Mouse (Mus musculus): ENCODE data around the gene Aph1a. TPM values are rescaled to one million over a fixed set of nuclear protein-coding genes. Genes with fewer than 3 reads are reported as not detected.

The Aph1a gene
- polyA plus RNA-seq, 2 experiments, result 35.8 to 116 TPM

GRCm38 (mm10) chr3:95945731-95946240, 52.0 kb downstream of the Aph1a start:
- Histone ChIP-seq H3K27me3 (ENCODE audit: control insufficient read depth, insufficient read depth, low read length) (no peaks in the 10 kb centered on the region), H3K27ac (replicated peaks; ENCODE audit: low read depth, low read length) (no peak overlapping the region), H3K9ac (ENCODE audit: low read depth, low read length, severe bottlenecking) (no peak overlapping the region), H3K4me2 (replicated peaks; ENCODE audit: low read depth, low read length, severe bottlenecking) (no peak overlapping the region), H3K4me3 (replicated peaks; ENCODE audit: low read length) (no peak overlapping the region), H3K4me1 (ENCODE audit: control insufficient read depth, insufficient read depth, low read length) (no peaks in the 10 kb centered on the region), H3K36me3 (ENCODE audit: control insufficient read depth, insufficient read depth, low read length) (peaks cover 60% of the 10 kb centered on the region), H3K9me3 (ENCODE audit: control insufficient read depth, low read length) (no peaks in the 10 kb centered on the region)
- 89% methylated on average over 14 of the region's 14 CpGs for WGBS
- ATAC-seq (ENCODE audit: low FRiP score, low read depth) (no peak), DNase-seq (ENCODE audit: low spot score) (no peak)
- TF ChIP-seq POLR2A (IDR thresholded peaks at IDR 0.05; ENCODE audit: borderline replicate concordance, extremely low read depth, insufficient read depth, insufficient read length), result no peak

Other genes with a start within 250 kb of the Aph1a start
- 64.5 and 72.1 TPM in 2 replicates for gene Mcl1, start 235.2 kb upstream of the Aph1a start, polyA plus RNA-seq (2012; rRNA removed)
- gene Mcl1, start 235.2 kb upstream of the Aph1a start, polyA plus RNA-seq (2014; fragmentation: Nextera tagmentation; extraction: Ambion mirVana), result 67.8 and 73.5 TPM in 2 replicates
- 3.3 and 3.6 TPM in 2 replicates for gene Adamtsl4, start 206.1 kb upstream of the Aph1a start, polyA plus RNA-seq (2012; rRNA removed)
- gene Adamtsl4, start 206.1 kb upstream of the Aph1a start, polyA plus RNA-seq (2014; fragmentation: Nextera tagmentation; extraction: Ambion mirVana), result 2.8 and 3.4 TPM in 2 replicates
- gene Ecm1, start 154.4 kb upstream of the Aph1a start, polyA plus RNA-seq (2012; rRNA removed), result 16.2 and 21.9 TPM in 2 replicates
- 11.8 and 12.5 TPM in 2 replicates for gene Ecm1, start 154.4 kb upstream of the Aph1a start, polyA plus RNA-seq (2014; fragmentation: Nextera tagmentation; extraction: Ambion mirVana)
- gene Tars2, start 133.8 kb upstream of the Aph1a start, polyA plus RNA-seq (2012; rRNA removed), result 38.4 and 40.9 TPM in 2 replicates
- 39.6 and 40.3 TPM in 2 replicates for gene Tars2, start 133.8 kb upstream of the Aph1a start, polyA plus RNA-seq (2014; fragmentation: Nextera tagmentation; extraction: Ambion mirVana)
- 22.0 and 23.3 TPM in 2 replicates for gene Rprd2, start 75.1 kb upstream of the Aph1a start, polyA plus RNA-seq (2012; rRNA removed)
- gene Rprd2, start 75.1 kb upstream of the Aph1a start, polyA plus RNA-seq (2014; fragmentation: Nextera tagmentation; extraction: Ambion mirVana), result 19.9 and 24.8 TPM in 2 replicates
- 44.1 and 53.8 TPM in 2 replicates for gene Prpf3, start 38.1 kb upstream of the Aph1a start, polyA plus RNA-seq (2012; rRNA removed)
- 46.1 and 50.9 TPM in 2 replicates for gene Prpf3, start 38.1 kb upstream of the Aph1a start, polyA plus RNA-seq (2014; fragmentation: Nextera tagmentation; extraction: Ambion mirVana)
- 113 and 155 TPM in 2 replicates for gene Mrps21, start 22.4 kb upstream of the Aph1a start, polyA plus RNA-seq (2012; rRNA removed)
- 294 and 303 TPM in 2 replicates for gene Mrps21, start 22.4 kb upstream of the Aph1a start, polyA plus RNA-seq (2014; fragmentation: Nextera tagmentation; extraction: Ambion mirVana)
- gene Ciart, start 11.7 kb upstream of the Aph1a start, polyA plus RNA-seq (2012; rRNA removed), result 8.4 and 10.9 TPM in 2 replicates
- gene Ciart, start 11.7 kb upstream of the Aph1a start, polyA plus RNA-seq (2014; fragmentation: Nextera tagmentation; extraction: Ambion mirVana), result 4.4 and 5.4 TPM in 2 replicates
- gene BC028528, start 2.0 kb upstream of the Aph1a start, polyA plus RNA-seq (2012; rRNA removed), result 16.6 and 20.6 TPM in 2 replicates
- gene BC028528, start 2.0 kb upstream of the Aph1a start, polyA plus RNA-seq (2014; fragmentation: Nextera tagmentation; extraction: Ambion mirVana), result 16.6 and 21.1 TPM in 2 replicates
- 11.3 and 14.9 TPM in 2 replicates for gene Car14, start 10.7 kb downstream of the Aph1a start, polyA plus RNA-seq (2012; rRNA removed)
- 11.5 and 16.4 TPM in 2 replicates for gene Car14, start 10.7 kb downstream of the Aph1a start, polyA plus RNA-seq (2014; fragmentation: Nextera tagmentation; extraction: Ambion mirVana)
- 97.0 and 137 TPM in 2 replicates for gene Anp32e, start 35.3 kb downstream of the Aph1a start, polyA plus RNA-seq (2012; rRNA removed)
- gene Anp32e, start 35.3 kb downstream of the Aph1a start, polyA plus RNA-seq (2014; fragmentation: Nextera tagmentation; extraction: Ambion mirVana), result 55.0 and 66.2 TPM in 2 replicates
- gene Plekho1, start 102.0 kb downstream of the Aph1a start, polyA plus RNA-seq (2012; rRNA removed), result 115 and 120 TPM in 2 replicates
- 38.0 and 47.8 TPM in 2 replicates for gene Plekho1, start 102.0 kb downstream of the Aph1a start, polyA plus RNA-seq (2014; fragmentation: Nextera tagmentation; extraction: Ambion mirVana)
- 13.8 and 16.5 TPM in 2 replicates for gene Vps45, start 164.5 kb downstream of the Aph1a start, polyA plus RNA-seq (2012; rRNA removed)
- 26.9 and 27.0 TPM in 2 replicates for gene Vps45, start 164.5 kb downstream of the Aph1a start, polyA plus RNA-seq (2014; fragmentation: Nextera tagmentation; extraction: Ambion mirVana)
- 14.0 and 14.3 TPM in 2 replicates for gene Otud7b, start 210.6 kb downstream of the Aph1a start, polyA plus RNA-seq (2012; rRNA removed)
- gene Otud7b, start 210.6 kb downstream of the Aph1a start, polyA plus RNA-seq (2014; fragmentation: Nextera tagmentation; extraction: Ambion mirVana), result 20.9 and 24.7 TPM in 2 replicates